Mouse (Mus musculus) R1 (cell line): Measurements from ENCODE around the gene Grin2c.

Source experiments
- DNase-seq: peaks from one replicate; pipeline ENCODE4 v3.0.0-alpha.2; 2018; ENCODE audit warnings: low read depth, low spot score

Grin2c gene

DNA sequence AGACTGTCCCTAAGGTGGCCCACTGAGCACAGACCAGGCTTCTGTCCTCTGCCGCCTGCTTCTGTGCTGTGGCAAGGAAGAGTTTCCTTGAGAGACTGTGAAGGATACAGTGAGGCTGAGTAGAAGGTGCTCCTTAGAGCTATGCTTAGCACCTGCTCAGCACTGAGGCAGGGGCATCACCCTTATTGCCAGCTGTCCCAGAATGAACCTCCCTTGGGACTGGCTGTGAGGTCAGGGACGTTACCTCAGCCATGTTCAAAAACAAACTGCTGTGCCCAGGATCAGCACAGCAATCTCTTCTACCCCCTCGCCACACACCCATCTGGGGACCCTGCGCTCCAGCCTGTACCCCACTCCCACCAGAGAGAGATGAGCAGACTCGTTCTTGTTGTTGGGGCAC, 34.2 kb downstream of the Grin2c start:
- no peak for DNase-seq

DNA sequence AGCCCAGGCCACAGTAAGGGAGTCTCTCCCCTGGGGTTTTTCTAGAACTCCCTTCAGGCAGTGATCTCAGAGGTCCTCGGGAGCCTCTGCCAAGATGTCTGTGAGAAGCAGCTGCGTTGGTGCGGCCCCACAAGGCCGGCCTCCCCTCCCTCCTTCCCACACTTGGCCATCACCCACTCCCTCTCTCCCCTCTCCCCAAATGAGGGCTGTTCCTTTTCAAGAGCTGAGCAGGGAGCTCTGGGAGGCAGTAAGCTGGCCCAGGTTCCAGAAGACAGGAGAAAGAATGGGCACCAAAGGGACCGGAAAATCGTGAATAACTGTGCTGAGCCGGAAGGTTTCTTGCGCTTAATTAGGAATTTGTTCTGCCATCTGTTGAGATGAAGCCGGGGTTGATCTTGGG, 35.1 kb downstream of the Grin2c start:
- no peak for DNase-seq

DNA sequence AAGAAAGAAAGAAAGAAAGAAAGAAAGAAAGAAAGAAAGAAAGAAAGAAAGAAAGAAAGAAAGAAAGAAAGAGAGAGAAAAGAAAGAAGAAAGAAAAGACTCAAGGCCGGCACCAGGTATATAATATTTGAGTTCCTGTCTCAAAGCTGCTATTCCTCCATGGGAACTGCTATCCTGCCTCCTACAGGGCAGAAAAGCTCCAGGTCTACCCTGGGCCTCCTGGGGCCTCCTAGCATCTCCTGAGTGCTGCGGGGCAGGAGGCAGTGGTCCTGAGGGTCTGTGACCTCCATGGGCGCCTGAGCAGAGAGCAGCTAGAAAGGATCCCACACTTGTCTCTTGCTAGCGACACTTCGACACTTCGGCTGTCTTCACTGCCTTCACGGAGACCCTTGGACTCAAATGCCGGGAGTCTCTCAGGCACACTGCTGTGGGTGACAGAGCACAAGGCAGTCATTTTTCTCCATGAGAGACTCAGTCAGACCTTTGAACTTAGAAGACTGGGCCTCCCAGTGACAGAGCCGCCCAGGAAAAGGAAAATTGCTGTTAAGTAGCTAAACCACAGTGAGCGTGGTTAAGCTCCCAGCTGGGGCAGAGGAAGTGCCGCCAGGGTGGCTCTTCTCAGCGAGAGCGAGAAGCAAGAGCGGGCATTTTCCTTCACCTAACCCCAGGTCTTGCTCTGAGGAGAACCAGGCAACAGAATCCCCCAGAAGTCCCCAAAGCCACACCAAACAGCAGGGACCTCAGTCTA, 35.7 kb downstream of the Grin2c start:
- DNase-seq, result no peak

DNA sequence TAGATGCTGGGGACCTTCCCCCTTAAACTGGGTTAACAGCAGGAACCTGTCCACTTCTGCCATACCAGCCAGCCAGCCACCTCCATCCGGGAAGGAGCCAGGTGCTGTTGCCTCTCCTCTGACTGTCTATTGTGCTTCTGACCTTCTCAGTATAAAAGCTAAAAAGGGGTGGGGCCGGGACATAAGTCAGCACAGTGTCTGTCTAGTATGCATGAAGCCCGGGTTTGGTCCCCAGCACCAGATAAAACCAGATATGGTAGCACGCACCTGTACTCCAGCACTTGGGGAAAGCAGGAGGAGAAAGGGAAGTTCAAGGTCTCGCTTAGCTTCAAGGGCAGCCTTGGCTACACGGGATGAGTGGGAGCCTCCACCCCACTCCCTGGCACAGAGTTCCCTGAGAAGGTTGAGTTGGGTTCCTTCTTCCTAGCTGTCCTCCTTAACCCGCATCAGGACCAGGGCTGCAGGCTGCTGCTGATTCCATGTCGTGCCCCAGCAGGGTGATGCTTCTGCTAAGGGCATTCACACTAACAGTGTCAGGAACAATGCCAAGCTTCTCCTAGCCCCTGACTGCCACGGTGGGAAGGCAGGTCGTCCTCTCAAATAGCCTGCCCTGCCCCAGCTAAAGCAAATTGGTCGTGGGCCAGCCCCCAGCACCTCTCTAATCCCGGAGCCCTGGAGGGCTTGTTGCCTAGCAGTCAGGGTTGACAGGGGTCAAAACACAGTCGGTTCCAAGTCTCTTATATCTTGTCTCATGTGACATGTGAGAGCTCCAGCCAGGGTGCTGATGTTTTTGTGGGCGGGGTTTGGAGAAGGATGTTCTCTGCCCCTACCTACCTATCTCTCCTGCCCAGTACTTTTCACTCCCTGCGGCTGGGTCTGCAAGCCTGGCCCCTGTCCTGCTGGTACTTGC, 37.8 kb downstream of the Grin2c start:
- peak; percentile 78 for DNase-seq

DNA sequence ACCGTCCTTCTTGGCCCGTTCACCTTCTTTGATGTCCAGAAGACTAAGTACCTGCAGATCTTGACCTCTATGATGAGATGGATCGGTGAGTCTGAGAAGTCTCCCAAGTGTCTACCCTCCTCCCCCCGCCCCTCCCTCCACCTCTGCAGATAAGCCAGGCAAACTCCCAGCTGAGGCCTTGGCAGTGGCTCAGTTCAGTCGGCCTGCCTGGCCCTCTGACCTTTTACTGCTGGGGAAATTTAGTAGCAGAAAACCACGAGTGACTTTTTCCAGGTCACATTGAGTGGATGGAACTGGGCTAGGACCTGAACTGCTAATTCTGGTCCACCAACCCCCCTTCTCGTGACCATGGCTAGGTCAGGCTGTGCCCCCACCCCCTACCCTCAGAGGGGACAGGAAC, 38.6 kb downstream of the Grin2c start:
- no peak for DNase-seq

DNA sequence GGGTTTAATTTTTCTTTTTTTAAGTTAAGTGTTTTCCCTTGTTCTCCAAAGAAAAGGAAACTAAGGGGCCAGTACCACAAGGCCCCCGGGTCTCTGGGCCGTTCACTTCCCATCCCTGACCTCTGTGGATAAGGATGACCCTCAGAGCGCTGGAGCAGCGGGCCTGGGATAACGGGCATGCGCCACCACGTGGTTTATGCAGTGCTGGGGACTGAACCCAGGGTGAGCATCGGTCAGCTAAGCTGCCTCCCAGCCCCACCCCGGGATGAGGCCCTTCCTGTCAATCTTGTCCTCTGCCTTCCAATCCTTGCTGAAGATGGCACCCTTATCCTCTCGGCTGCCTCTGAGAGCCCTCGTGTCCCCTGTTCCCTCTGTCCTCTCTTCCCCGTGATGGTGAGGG, 39.4 kb downstream of the Grin2c start:
- no peak for DNase-seq

DNA sequence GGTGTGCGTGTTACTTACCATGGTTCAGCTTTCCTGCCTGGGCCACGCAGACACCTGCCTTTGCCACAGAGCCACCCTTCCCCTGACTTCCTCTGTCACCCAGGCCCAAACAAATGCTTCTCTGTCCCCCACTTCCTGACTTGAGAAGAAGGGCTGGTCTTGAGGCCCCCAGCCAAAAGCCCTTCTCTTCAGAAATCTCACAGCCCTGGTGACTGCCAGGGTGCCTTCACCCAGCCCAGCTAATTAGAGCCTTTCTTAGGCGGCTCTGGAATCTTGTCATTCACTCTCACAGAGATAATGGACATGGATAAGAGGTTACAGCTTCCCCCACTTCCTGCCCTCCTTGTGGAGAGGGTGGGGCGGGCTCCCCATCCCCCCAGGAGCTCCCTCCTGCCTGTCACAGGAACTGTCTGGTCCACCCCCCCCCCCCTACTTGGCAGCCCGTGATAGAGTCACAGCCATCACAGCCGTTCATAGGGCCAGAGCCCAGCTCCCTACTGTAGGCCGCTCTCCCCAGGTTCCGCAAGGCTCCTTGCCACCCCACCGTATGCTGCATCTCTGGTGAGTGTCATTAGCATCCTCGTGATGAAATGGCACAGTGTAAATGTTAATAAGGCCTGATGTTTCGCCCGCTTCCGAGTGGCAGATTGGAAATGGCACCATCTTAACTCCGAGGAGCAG, 40.1 kb downstream of the Grin2c start:
- DNase-seq, result peak; percentile 61

DNA sequence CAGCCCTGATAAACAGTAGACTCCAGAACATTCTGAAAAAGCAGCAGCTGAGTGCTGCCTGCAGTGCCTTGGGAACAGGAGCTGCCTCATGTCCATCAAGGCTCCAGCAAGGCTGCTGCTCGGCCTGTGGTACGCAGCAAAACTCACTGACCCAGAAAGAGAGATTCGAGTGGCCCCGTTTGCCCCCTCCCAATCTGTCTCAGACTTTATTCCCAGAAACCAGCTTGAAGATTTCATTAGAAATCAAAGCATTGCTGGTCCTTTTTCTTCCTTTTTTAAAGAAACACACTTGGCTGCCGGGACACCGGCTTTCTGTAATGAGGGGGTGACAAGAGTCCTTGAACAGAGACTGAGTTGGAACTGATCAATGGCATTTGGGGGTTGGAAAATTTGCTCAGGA, 41.7 kb downstream of the Grin2c start:
- no peak for DNase-seq

DNA sequence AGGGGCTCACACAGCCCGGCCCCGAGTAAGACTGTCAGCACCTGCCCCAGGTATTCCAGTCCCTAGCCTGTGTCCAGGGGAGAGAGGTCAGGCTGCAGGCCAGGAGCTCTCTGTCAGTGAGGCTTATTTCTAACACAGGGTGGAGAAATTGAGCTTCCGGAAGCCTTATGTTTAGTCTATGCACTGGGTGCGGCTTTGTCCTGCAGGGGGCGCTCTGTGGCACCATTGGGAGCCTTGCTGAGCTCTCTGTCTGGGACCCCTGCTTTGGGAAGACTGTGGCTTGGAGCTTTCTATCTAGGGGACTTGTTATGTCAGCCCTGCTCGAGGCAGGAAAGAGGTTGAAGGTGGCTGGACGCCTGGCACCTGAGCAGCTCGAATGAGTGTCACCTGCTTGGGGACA, 42.2 kb downstream of the Grin2c start:
- peak; percentile 72 for DNase-seq

DNA sequence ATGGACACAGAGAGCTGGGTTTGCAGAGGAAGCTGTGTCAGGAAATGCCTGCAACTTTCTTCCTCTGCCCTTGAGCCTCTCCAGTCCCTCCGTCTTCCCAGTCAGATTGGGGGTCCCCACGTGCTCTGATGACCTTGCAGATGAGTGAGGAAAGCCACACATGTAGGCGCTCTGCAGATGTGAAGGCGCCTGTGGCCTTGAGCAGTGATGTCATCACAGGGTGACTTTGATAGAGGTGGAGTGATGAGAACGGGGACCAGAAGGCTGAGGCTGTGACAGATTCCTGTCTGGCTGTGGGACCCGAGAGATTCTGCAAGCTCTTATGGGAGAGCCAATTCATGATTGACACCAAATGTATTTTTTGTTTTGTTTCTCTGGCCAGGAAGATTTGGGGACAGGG, 43.2 kb downstream of the Grin2c start:
- no peak for DNase-seq

DNA sequence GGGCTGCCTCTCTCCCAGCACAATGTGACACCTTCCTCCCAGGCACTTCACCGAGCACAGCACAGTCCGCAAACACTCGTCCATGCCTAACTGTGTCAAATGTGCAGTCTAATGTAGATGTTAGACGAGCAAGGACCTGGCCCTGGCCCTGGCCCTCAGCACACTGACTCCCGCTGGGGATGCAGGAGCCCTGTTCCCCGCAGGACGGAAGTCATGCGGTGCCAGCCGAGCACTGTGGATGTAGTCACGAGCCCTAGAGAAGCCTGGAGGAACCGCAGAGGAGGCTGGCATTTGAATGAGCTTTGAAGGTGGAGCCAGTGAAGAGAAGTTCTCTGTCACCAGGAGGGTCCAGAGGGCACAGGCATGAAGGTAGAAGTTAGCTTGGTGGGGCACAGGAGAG, 43.6 kb downstream of the Grin2c start:
- no peak for DNase-seq

DNA sequence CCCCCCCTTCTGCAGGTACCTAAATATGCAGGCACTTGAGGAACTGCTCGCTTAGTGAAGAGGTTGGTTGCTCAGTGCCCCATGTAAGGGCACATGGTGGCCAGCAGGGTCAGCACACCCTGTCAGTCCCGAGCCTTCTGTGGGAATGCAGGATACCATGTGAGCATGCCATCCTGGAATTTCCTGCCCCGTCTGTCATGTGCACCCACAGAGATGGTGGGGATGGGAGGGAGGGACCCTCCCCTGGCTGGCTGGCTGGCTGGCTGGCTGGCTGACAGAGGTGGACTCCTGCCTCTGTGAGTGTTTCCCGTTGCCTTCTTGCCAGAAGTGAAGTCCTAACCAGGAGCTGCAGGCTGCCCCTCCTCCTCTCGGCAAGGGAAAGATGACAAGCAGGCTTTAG, 44.5 kb downstream of the Grin2c start:
- no peak for DNase-seq

DNA sequence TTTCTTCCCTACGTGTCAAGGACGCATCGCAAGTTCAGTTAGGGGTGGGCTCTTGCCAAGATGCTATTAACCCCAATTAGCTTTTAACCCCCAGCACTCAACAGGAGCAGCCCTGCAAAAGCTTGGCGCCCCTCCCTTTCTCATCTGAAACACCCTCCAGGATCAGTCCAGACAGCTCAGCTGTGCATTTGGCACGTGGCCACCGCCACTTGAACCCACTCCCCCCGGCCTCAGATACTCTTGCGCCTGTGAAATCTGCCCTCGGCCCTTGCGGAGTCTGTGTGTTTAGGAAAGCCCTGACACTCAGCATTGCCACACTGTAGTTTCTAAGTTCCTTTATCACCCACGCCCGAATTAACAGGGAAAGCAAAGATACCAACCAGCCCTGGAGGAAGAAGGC, 45.0 kb downstream of the Grin2c start:
- DNase-seq, result no peak

DNA sequence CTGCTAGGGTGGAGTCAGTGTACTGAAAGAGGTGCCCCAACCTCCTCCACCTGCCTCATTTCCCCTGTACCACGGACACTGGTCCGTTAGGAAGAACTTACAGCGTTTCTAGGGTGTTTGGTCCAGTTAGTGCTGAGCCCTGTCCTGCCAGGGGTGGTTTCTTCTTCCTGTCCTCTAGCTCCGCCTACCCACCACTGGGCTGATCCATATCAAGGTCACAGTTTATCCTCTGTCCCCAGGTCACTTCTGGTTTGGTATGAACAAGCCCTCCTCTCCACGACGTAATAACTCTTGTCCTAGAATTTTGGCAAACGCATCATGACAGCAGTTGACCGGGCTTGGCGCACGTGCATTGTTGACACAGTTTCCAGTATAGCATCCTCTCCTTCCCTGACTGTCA, 47.4 kb downstream of the Grin2c start:
- DNase-seq, result no peak

DNA sequence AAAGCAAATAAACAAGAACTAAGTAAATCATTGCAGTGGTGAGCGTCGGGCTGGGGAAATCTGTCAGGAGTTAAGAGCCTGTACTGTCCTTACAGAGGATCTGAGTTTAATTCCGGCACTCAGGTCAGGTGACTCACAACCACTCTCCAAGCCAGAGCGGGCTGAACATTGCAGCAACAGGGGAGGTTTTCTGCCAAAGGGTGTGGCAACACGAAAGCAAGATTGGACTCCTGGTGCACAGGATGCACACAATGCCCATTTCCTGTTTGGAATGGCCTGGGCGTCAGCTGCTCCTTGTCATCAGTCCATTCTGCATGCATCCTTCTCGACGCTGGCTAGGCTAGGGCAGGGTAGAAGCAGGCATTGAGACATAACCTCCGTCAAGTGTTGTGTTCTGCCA, 47.8 kb downstream of the Grin2c start:
- peak; percentile 72 for DNase-seq

DNA sequence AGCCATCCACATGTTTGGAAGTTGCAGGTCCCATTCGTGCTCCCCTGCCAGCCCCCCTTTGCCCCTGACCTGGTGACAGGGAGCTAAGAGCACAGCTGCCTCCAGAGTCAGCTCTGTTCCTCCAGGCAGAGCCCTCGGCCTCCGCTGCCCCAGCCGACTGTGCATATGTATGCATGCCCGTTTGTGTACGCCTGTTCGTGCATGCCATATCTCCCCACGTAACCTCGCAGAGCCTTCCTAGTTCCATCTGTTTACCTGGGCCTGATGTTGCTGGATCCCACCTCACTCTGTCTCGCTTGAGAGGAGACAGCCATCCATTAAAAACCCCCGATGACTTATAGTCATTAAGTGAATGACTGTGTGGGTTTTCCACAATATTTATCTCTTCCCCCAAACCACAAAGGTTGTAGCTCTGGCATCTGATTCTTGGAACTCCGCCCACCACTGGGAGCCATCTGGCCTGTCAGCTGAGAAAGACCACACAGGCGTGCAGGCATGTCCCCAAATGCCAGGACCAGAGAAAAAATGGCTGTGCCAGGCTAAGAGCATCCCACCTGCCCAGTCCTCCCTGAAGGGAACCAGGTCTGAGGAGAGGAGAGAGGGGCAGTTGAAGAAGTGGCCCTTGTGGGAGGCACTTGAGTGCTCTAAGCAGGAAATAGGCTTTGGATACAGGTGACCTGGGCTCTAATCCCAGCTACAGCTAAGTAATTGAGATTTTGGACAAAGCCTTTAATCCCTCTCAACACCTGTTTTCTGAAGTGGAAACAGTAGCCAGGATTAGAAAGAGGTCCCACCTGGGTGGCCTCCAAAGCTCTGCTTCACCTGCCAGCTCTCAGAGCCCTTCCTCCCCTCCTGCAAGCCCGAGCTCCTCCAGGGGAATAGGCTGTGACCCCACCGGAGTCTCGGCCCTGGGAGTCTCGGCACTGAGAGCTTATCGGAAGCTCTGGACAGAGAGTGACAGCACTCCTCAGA, 49.3 kb downstream of the Grin2c start:
- DNase-seq, result no peak

DNA sequence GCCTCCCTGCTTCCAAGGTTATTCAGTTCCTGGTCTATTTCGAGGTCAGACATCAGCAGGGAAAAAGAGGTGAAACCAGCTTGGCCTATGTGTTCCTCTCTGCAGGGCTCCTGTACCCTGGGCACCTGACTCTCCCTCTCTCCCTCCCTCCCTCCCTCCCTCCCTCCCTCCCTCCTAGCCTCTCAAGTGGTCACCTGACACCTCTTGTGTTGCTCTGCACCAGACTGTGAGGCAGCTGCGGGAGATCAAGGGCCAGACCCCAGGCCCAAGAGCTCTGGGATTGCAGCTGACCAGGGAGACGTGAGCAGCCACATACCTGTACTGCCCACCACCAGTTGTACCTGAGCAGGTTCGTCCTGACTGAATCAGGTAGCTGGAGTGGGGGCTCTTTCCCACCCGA, 51.9 kb downstream of the Grin2c start:
- DNase-seq, result no peak

DNA sequence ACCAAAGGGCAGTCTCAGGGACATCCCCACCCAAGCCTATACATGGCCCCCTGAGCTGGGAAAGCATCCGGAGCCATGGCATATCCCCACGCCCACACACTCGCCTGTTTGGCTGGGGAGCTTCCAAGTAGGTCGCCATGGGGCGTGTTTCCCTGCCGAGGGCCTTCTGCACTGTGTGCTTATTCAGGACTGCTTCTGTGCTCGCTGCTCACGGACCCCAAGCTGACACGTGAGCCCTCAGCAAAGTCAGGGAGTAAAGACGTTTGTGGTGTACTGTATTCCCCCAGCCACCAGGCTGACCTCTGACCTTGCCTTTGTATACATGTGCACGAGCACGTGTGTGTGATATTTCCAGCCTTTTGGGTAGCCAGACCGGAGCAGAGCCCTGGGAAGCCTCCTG, 54.9 kb downstream of the Grin2c start:
- peak; percentile 34 for DNase-seq

DNA sequence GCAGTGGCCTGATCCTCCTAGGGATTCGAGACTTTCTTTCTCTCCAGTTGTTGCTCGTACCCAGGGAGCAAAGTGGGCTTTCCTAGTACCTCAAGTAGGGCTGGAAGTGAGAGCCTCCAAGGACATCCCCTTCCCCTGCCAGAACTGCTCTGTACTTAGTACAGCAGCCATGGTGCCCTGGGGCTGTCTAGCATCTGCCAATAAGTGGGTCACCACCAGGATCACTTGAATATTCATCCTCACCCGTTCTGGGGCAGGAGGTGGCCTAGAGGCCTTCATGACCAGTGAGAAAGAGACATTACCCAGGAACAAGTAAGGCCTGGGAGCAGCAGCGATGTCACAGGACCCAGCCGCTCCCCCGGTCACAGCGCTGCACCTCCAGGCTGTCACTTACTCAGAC, 57.1 kb downstream of the Grin2c start:
- no peak for DNase-seq

DNA sequence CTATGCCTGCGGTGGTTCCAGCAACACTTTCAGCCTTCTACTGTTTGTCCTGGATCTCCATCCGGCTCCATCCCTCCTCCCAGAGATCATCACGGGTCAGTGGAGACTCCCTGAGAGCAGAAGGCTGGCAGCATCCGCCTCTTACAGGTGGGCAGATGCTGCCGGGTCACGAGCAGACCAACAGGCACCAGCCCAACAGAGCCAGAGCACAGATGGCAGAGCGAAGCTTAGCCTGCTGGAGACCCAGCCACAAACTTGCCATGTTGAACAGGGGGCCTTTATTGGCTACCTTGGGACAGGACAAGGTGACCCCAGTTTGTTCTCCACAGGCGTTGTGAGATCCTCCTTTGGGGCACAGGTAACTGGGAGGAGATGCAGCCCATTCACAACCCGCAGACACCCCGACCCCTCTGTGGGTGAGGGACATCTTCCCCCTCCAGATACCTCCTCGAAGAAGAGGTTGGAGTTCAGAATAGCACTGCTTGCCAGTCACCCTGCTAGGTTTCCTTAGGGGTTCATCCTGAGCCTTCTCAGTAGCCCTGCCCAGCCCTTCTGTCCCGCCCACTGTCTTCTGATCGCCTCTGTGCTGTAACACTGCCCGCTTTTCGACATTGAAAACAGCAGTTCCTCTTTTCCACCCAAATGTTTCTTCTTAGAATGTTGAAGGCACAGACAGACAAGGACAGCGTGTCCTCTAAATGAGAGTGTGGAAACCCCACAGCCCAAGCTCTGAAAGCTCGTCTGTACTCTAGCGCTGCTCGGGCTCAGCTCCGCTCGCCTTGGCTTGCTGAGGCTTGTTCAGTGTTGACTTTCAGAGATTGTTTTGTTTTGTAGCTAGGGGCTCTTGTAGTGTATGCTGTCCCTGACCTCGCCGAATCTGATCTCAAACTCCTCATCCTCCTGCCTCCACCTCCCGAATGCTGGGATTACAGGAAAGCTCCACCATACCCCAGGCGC, 58.0 kb downstream of the Grin2c start:
- no peak for DNase-seq
